Mouse (Mus musculus): ENCODE results near the gene Znhit3. TPM values are rescaled to one million over a fixed set of nuclear protein-coding genes. Genes with fewer than 3 reads are reported as not detected.

Gene Znhit3
- total and polyA plus RNA-seq, 3 experiments, result 49.6 to 76.1 TPM; not detected in 1

GRCm38 (mm10) chr11:84959701-84960181, 43.6 kb upstream of the Znhit3 start:
- Histone ChIP-seq H3K9ac (ENCODE audit: control insufficient read depth, low read depth, low read length, poor library complexity, severe bottlenecking) (no peak overlapping the region), H3K79me2 (ENCODE audit: control insufficient read depth, insufficient read depth, low read length, poor library complexity) (no peaks in the 10 kb centered on the region), H3K4me3 (ENCODE audit: control insufficient read depth in 1 of 2, insufficient read depth in 1 of 2, low read depth in 2 of 2, low read length in 2 of 2) (no peak overlapping the region), H3K9me3 (replicated peaks; ENCODE audit: insufficient read depth, low read length) (no peaks in the 10 kb centered on the region), H3K27ac (ENCODE audit: control insufficient read depth, low read depth, low read length) (no peak overlapping the region), H3K27me3 (ENCODE audit: control insufficient read depth in 1 of 2, insufficient read depth in 2 of 2, low read length in 2 of 2) (peaks cover 2 to 4% of the 10 kb centered on the region in 2 experiments; a peak in 2 of 4 replicates), H3K4me1 (ENCODE audit: control insufficient read depth in 1 of 2, insufficient read depth in 2 of 2, low read length in 2 of 2) (no peaks in the 10 kb centered on the region), H3K36me3 (ENCODE audit: control insufficient read depth in 1 of 2, insufficient read depth in 2 of 2, low read length in 2 of 2) (no peaks in the 10 kb centered on the region)
- TF ChIP-seq USF2 (IDR thresholded peaks at IDR 0.05; ENCODE audit: borderline replicate concordance in 1 of 2, insufficient read depth in 1 of 2, low read depth in 1 of 2, low read length in 2 of 2) (no peak), TBP (IDR thresholded peaks at IDR 0.05; ENCODE audit: low read depth, low read length) (no peak), GATA1 (IDR thresholded peaks at IDR 0.05; ENCODE audit: low read depth, low read length) (no peak), MYC (IDR thresholded peaks at IDR 0.05; ENCODE audit: low read depth, low read length) (no peak), ZC3H11A (IDR thresholded peaks at IDR 0.05; ENCODE audit: low read depth, low read length) (no peak), MYB (IDR thresholded peaks at IDR 0.05; ENCODE audit: low read depth, low read length) (no peak), ZMIZ1 (IDR thresholded peaks at IDR 0.05; ENCODE audit: low read depth, low read length) (no peak)
- DNase-seq (ENCODE audit: low read depth, low spot score), result no peak

- Histone ChIP-seq H3K79me2 (ENCODE audit: control insufficient read depth, insufficient read depth, low read length, poor library complexity) (no peaks in the 10 kb centered on the region), H3K4me3 (ENCODE audit: control insufficient read depth in 1 of 2, insufficient read depth in 1 of 2, low read depth in 2 of 2, low read length in 2 of 2) (no peak overlapping the region), H3K9ac (ENCODE audit: control insufficient read depth, low read depth, low read length, poor library complexity, severe bottlenecking) (no peak overlapping the region), H3K27me3 (ENCODE audit: control insufficient read depth in 1 of 2, insufficient read depth in 2 of 2, low read length in 2 of 2) (peaks cover 2 to 4% of the 10 kb centered on the region in 2 experiments; a peak in 2 of 4 replicates), H3K27ac (ENCODE audit: control insufficient read depth, low read depth, low read length) (no peak overlapping the region), H3K36me3 (ENCODE audit: control insufficient read depth in 1 of 2, insufficient read depth in 2 of 2, low read length in 2 of 2) (no peaks in the 10 kb centered on the region), H3K9me3 (replicated peaks; ENCODE audit: insufficient read depth, low read length) (no peaks in the 10 kb centered on the region), H3K4me1 (ENCODE audit: control insufficient read depth in 1 of 2, insufficient read depth in 2 of 2, low read length in 2 of 2) (no peaks in the 10 kb centered on the region)
- no peak for TF ChIP-seq EP300 (IDR thresholded peaks at IDR 0.05; ENCODE audit: low read depth in 1 of 2, low read length in 2 of 2)
- no peak for TF ChIP-seq BHLHE40 (IDR thresholded peaks at IDR 0.05; ENCODE audit: borderline replicate concordance, low read depth, low read length)
- no peak for TF ChIP-seq USF1 (IDR thresholded peaks at IDR 0.05; ENCODE audit: low read depth, low read length)
- TF ChIP-seq CHD2 (IDR thresholded peaks at IDR 0.05; ENCODE audit: low read length), result no peak
- no peak for TF ChIP-seq TCF12 (IDR thresholded peaks at IDR 0.05; ENCODE audit: low read depth, low read length)
- TF ChIP-seq MYB (IDR thresholded peaks at IDR 0.05; ENCODE audit: low read depth, low read length), result no peak
- TF ChIP-seq POLR2A (IDR thresholded peaks at IDR 0.05; ENCODE audit: control insufficient read depth in 1 of 2, insufficient read depth in 1 of 2, low read depth in 1 of 2, low read length in 2 of 2, poor library complexity in 1 of 2), result no peak
- no peak for TF ChIP-seq TAL1 (IDR thresholded peaks at IDR 0.05; ENCODE audit: low read length)
- TF ChIP-seq KAT2A (conservative IDR thresholded peaks at IDR 0.05; ENCODE audit: low read depth, low read length), result no peak
- TF ChIP-seq RCOR1 (IDR thresholded peaks at IDR 0.05; ENCODE audit: low read depth, low read length), result no peak
- TF ChIP-seq MAFK (IDR thresholded peaks at IDR 0.05; ENCODE audit: borderline replicate concordance, low read depth, low read length), result no peak
- no peak for DNase-seq (ENCODE audit: low read depth, low spot score)
These were observed 43.0 kb upstream of the Znhit3 start for GRCm38 (mm10) chr11:84959181-84959580.

All from MEL (cell line).